Mouse (Mus musculus) small intestine, adult 2 months (tissue): ENCODE data around the gene Slc35e3.

Experiments
- CTCF ChIP-seq: fragments of 200-500 bp; IDR thresholded peaks from 2 replicates; pipeline ENCODE4 v1.5.1; 2012; ENCODE audit warnings: low read depth, mild to moderate bottlenecking, control low read depth, inconsistent platforms, low read length, moderate library complexity, mixed read lengths; ENCODE audit not compliant: insufficient replicate concordance, insufficient read length; ENCODE audit errors: extremely low read depth
- POLR2A ChIP-seq: fragments of 200-500 bp; IDR thresholded peaks from 2 replicates; pipeline ENCODE4 v1.6.1; 2012; ENCODE audit warnings: low read depth, mild to moderate bottlenecking, control low read depth, inconsistent platforms, low read length, moderate library complexity

- no peak for TF ChIP-seq CTCF
- no peak for TF ChIP-seq POLR2A
These were observed 9.1 kb downstream of the Slc35e3 start for GRCm38 (mm10) chr10:117737075-117737474.
